Mouse (Mus musculus): Measurements from ENCODE around the gene Nadk.

Gene Nadk

GRCm38 (mm10) chr4:155561661-155562442 lies at the start of gene Nadk:
TSS of gene Nadk (plus strand) at chr4:155562378.
- DNase-seq: peak; percentile 29 to 39

- no peak for DNase-seq
Observed at GRCm38 (mm10) chr4:155514810-155515209, 47.4 kb upstream of the Nadk start.

DNA sequence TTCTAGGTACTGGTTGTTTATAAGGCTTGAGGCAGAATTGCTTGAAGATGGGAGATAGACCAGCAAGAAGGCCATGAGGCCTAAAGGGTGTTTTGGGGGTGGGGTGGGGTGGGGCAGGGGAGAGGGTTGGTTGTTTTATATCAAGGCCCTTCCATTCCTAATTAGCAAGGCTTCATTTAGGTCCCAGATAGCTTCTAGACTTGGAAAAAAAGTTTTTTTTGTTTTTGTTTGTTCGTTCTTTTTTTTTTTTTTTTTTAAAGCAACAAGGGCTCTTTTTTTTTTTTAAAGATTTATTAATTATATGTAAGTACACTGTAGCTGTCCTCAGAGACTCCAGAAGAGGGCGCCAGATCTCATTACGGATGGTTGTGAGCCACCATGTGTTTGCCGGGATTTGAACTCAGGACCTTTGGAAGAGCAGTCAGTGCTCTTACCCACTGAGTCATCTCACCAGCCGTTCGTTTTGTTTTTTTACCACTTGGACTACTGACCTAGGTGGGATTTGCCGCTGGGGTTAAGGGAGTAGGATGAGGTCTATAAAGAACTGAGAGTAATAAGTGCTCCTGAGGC lies 44.1 kb upstream of the Nadk start:
- peak; percentile 35 to 36 for DNase-seq

DNA sequence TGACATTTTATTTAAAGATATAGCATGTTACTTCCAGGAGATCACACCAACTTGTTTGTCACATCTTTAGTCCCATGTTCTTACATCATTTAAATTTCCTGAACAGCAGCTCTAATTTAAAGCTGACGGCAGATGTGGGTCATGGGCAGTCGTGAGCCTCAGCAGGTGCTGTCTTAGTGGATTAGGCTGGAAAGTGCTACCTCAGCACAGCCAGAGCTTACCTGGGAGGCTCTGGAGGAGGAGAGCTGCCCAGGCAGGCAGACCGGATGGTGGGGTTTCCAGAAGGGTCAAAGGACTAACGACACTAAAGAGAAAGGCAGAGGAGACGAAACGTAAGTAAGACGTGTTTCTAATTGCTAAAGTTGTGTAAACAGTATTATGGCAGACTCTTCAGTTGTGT lies 39.9 kb upstream of the Nadk start:
- no peak for DNase-seq

GRCm38 (mm10) chr4:155525751-155526150 lies 36.4 kb upstream of the Nadk start:
- no peak for DNase-seq

DNA sequence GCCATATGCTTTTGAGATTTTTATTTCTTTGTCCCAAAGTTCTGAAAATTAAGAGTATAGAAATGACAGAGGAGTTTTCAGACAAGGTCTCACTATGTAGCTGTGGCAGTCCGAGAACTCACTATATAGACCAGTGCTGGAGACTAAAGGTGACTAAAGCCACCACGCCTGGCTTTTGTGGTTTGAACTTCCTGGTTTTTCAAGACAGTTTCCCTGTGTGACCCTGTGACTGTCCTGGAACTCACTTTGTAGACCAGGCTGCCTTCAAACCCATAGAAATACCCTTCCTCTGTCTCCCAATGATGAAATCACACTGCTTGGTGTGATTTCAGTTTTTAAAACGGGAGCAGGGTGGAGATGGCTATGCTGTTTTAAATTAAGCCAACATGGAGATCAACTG lies 32.9 kb upstream of the Nadk start:
- DNase-seq: no peak

DNA sequence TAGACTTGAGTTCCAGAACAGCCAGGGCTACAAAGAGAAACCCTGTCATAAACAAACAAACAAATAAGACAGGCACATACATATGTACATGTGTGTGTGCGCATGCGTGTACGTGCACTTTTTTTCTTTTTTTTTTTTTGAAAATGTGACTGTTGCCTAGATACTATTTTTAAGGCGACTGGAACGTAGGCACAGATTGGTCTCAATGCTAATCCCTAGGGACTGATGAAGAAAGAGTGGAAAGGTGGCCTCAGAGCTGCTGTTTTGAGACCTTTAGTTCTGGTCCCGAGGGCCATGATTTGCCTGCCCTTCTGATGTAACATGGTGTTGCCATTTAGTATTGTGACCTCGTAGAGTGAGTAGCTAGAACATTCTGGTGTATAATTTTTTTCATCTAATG lies 12.2 kb upstream of the Nadk start:
- DNase-seq: no peak

- peak; percentile 31 to 35 for DNase-seq
Observed at GRCm38 (mm10) chr4:155550446-155550845, 11.7 kb upstream of the Nadk start.

- DNase-seq: no peak
Observed at GRCm38 (mm10) chr4:155551073-155551472, 11.1 kb upstream of the Nadk start.

- DNase-seq: no peak
Observed at GRCm38 (mm10) chr4:155552917-155553532, 9.2 kb upstream of the Nadk start.

GRCm38 (mm10) chr4:155554880-155555279 lies 7.3 kb upstream of the Nadk start:
- no peak for DNase-seq

GRCm38 (mm10) chr4:155555464-155555863 lies 6.7 kb upstream of the Nadk start:
- DNase-seq: no peak

DNA sequence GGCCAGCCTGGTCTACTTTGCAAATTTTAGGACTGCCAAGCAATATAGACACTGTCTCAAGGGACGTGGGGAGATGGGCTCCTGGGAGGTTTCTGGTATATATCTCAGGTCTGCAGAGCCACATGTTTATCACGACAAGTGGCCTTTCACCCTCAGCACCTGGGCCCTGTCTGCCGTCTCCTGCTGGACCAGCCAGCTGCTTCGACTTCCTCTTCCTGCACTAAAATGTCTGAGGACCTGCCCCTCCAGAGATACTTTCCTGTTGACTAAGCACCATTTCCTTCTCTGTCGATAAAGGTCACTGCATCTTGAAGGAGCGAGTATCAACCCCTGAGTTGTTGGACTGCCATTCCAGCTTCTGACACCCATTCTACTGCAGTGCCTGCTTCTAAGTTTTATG lies 2.7 kb upstream of the Nadk start:
- DNase-seq: peak; percentile 21 to 25

GRCm38 (mm10) chr4:155560932-155561331 lies 1.2 kb upstream of the Nadk start:
- no peak for DNase-seq

GRCm38 (mm10) chr4:155562725-155563399 lies 684 bp downstream of the Nadk start:
- DNase-seq: peak; percentile 28 to 37

GRCm38 (mm10) chr4:155563400-155564231 lies 1.4 kb downstream of the Nadk start:
- DNase-seq: peak; percentile 98 to 99

DNA sequence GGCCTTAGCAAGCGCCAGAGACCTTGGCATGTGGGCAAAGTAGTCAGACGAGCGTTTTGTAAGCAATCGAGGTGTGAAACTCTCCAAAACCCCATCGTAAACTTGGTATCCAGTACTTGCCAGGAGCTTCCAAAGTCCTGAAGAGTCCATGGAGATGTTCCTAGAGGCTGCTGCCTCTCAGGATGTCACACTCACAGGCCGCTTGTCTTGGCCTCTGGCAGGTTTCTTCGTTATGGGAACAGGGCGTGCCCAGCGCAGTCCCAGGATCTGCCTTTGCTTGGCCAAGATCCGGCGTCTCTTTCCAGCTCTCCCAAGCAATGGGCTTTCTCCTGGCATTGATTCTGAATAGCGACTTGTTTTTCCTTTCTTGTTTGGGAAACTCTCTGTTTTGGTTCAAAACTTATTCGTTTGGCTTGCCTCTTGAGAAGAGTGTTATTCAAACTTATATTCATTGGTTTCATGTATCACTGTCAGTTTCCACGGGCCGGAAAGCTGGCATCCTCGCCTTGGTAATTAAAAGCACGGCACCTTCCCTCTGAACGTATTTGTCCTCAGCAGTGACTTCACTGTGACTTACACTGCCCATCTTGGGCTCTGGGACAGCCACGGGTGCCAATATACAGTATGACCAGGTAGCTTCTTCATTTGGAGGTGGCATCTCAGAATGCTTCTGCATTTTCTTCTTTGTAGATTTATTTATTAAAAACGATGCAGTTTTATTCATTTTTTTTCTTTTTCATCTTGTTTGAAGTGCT lies 2.3 kb downstream of the Nadk start:
- DNase-seq: no peak

GRCm38 (mm10) chr4:155566555-155566954 lies 4.4 kb downstream of the Nadk start:
- DNase-seq: no peak

DNA sequence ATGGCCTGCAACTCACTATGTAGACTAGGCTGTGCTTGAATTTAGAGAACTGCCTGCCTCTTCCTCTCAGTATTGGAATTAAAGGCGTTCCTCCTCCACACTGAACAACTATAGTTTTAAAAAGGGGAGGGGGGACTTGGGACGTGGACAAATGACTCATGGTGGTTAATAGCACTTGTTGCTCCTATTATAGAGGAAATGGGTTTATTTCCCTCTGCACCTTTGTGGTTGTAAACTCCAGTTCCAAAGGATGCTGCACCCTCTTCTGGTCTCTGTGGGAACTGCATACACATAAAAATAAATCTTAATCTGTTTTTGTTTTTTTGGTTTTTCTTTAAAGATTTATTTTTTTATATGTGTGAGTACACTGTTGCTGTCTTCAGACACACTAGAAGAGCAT lies 6.0 kb downstream of the Nadk start:
- peak; percentile 54 to 63 for DNase-seq

DNA sequence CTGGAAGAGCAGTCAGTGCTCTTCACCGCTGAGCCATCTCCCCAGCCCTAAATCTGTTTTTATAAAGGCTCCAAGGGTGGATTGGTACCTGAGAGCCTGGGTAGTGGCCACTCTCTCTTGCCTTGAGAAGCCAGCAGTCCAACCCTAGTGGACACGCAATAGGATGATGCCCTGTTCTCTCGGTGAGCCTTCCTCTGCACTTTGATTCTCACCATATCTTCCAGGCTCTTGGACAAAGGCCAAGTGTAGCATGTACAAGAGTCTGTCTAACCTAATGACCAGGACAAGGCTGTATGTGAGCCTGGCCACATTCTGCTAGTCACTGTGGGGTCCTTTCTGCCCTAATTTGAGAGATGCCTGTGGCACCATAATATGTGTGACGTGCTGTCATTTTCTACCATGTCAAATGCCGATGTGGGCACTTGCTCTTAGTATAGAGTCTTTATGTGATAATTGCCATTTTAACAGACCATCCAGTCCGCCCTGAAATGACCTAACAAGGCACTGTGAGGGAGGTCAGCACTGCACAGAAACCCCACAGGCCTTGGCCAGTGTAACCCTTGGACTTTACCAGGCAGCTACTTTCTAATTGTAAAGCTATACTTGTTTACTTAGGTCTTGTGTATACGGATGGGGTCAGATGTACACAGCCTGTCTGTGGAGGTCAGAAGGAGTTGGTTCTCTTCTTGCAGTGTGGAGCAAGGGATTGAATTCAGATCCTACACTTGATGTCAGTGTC lies 6.6 kb downstream of the Nadk start:
- DNase-seq: no peak

DNA sequence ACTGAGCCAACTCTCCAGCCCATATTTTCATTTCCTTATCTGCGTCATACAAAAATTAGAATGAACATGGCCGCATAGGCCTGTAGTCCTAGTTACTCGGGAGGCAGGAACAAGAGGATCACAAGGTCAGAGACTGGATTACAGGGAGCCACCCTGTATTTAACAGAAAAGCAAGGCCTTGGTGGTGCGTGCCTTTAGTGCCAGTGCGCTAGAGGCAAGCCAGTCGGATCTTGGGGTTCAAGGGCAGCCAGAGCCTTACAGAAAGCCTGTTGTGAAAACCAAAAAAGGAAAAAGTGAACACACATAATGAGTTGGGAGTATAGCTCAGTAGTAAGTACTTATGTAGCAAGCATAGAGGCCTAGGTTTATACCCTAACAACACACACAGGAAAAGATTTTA lies 7.6 kb downstream of the Nadk start:
- no peak for DNase-seq

Data from B cell, adult 2 months (primary cell).